Mouse (Mus musculus) liver, embryonic 14.5 days (tissue): ENCODE data around the gene Jup.
"Not testable (repeated sequence)": the region's sequence is repeated elsewhere in the genome, so short reads cannot be mapped to it uniquely, and the experiment has no call there.

Source experiments
- CTCF ChIP-seq: IDR thresholded peaks from 2 replicates; pipeline ENCODE4 v1.5.1; 2016; ENCODE audit warnings: antibody characterized with exemption, low read depth, control low read depth
- EP300 ChIP-seq: IDR thresholded peaks from 2 replicates; pipeline ENCODE4 v1.6.1; 2016; ENCODE audit warnings: antibody characterized with exemption, low read depth

DNA sequence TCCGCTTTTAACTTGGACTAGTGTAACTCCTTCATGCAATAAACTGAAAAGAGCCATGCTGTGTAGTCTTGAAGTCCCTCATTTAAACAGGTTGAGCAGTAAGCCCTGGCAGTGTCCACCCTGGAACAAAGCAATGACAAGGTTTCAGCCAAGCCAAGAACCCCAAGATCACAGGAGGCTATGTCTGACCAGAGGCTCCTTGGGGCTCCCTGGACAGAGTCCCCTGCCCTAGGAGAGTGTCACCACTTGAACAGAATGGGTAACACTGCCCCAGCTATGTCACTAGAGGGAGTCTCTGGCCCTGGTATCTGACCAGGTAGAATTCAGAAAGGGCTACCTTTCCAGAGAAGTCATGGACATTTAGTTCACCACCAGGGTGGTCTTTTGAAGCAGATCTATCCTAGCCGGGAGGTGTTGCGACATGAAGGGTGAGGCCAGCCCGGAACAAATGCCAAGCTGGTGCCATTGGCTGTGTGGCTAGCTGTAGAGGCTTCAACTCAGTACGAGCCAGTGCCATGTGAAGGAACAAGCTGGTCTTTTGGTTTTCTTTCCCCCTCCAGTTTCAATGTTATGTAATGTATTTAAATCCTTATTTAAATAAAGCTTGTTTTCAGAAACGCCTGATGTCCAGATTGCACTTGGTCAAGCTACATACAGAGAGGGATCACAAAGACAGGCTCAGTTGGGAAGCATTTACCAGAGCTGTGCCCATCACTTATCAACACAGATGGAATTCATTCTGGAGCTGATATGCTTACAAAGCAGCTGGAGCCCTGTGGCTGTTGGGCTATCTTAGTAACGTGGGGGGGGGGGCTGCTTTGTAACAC is 75.9 kb downstream of the Jup start:
- not testable (repeated sequence) for TF ChIP-seq CTCF, EP300
